Mouse (Mus musculus): ENCODE measurements around the gene Polr3e.

DNA sequence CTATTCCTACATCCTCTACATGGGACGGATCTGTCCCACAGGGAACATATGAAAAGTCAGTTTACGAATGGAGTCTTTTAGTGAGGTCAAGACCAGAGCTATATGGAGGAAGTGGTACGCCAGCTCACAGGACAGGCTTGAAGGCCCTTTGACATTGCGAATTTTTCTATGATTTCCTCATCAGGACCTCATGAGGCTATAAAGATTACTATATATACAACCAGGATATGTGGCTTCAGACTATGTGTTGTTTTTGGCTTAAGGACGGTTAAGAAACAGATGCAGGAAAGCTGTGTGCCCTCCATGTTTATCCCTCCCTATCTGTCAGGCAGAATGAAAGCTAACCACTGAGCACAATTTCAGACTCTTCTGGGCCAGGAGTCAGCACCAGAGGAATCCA, 45.6 kb downstream of the Polr3e start:
- TF ChIP-seq CTCF (IDR thresholded peaks at IDR 0.05; ENCODE audit: low read depth) (no peak), EP300 (optimal IDR thresholded peaks at IDR 0.05) (no peak)

All from stomach, postnatal 0 days (tissue).